Mouse (Mus musculus): ENCODE measurements around the gene Pdia6. TPM values are rescaled to one million over a fixed set of nuclear protein-coding genes. Genes with fewer than 3 reads are reported as not detected.

Pdia6 gene
- total RNA-seq, 2 experiments from 2014 or later: 51.2 to 55.1 TPM

Other genes with a start within 250 kb of the Pdia6 start
- gene Kcnf1, start 89.7 kb upstream of the Pdia6 start, total RNA-seq (2021): 1 to 10 TPM in 1 of 2 experiments, under 1 TPM in 1; 0.43 to 4.8 TPM
- under 1 TPM in 1 of 2 experiments, not detected in 1; 0.21 TPM for gene Atp6v1c2, start 62.8 kb downstream of the Pdia6 start, total RNA-seq (2021)
- gene Nol10, start 81.9 kb downstream of the Pdia6 start, total RNA-seq (2021): 1 to 10 TPM; 6.3 to 7.4 TPM

Measured in gastrocnemius, postnatal 25 days (tissue).